Mouse (Mus musculus): ENCODE measurements around the gene Tmc8. TPM values are rescaled to one million over a fixed set of nuclear protein-coding genes. Genes with fewer than 3 reads are reported as not detected.
A peak's percentile ranks its signal among the peaks of the same experiment; 100 is the strongest.
"Not testable (repeated sequence)": the region's sequence is repeated elsewhere in the genome, so short reads cannot be mapped to it uniquely, and the experiment has no call there.

The Tmc8 gene
- polyA plus RNA-seq, 1 experiment from 2014 or later, result 0.75 TPM

- H3K9me3 ChIP-seq, result no peaks in the 10 kb centered on the region
- H3K27me3 ChIP-seq, result peaks cover 2% of the 10 kb centered on the region; the same call in 1 of the 2 replicates
- no peak overlapping the region for H3K27ac ChIP-seq
- no peak overlapping the region for H3K4me3 ChIP-seq
- WGBS, result 83% methylated on average over 7 of the region's 7 CpGs
- no peak for ATAC-seq (ENCODE audit: low FRiP score)
- H3K36me3 ChIP-seq, result no peaks in the 10 kb centered on the region
- H3K4me1 ChIP-seq (replicated peaks), result no peaks in the 10 kb centered on the region; the same call in 1 of the 2 replicates
- H3K4me2 ChIP-seq, result no peak overlapping the region
- no peak overlapping the region for H3K9ac ChIP-seq
These were observed 19.8 kb downstream of the Tmc8 start for GRCm38 (mm10) chr11:117801650-117802049.

DNA sequence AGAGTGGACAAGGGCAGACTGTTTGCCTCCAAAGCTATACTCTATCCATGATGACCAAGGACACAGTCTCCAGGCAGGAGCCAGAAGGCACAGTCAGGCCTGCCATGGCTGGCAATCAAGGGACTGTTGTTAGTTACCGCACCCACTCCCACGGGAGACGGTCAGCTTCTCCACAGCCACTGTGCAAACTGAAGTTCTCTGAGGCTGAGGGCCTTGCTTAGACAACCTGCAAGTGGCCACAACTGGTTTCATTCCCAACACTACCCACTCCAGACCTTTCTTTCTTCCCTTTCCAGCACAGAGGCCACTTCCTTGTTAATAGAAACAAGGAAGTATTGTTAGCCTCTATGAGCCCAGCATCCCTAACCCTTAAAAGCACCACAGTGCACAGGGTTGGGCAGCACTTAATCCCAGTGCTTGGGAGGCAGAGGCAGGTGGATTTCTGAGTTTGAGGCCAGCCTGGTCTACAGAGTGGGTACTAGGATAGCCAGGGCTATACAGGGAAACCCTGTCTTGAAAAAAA, 21.4 kb downstream of the Tmc8 start:
- ATAC-seq (ENCODE audit: low FRiP score), result no peak
- Histone ChIP-seq H3K4me2 (no peak overlapping the region), H3K4me3 (no peak overlapping the region), H3K9ac (no peak overlapping the region), H3K36me3 (no peaks in the 10 kb centered on the region), H3K4me1 (replicated peaks) (no peaks in the 10 kb centered on the region; the same call in 1 of the 2 replicates), H3K27ac (no peak overlapping the region), H3K9me3 (no peaks in the 10 kb centered on the region), H3K27me3 (no peaks in the 10 kb centered on the region)
- 95% methylated on average over 3 of the region's 3 CpGs for WGBS

- ATAC-seq (ENCODE audit: low FRiP score), result no peak
- H3K27me3 ChIP-seq, result peaks cover 25% of the 10 kb centered on the region
- no peak overlapping the region for H3K4me2 ChIP-seq
- no peaks in the 10 kb centered on the region for H3K9me3 ChIP-seq
- H3K4me1 ChIP-seq (replicated peaks), result peaks cover 24% of the 10 kb centered on the region
- no peak overlapping the region for H3K4me3 ChIP-seq
- 93% methylated on average over 6 of the region's 6 CpGs for WGBS
- no peak overlapping the region for H3K9ac ChIP-seq
- no peak overlapping the region for H3K27ac ChIP-seq
- H3K36me3 ChIP-seq, result no peaks in the 10 kb centered on the region
These were observed 24.9 kb downstream of the Tmc8 start for GRCm38 (mm10) chr11:117806781-117807180.

- peak; percentile 57 for ATAC-seq (ENCODE audit: low FRiP score)
- Histone ChIP-seq H3K9me3 (no peaks in the 10 kb centered on the region), H3K27me3 (peaks cover 25% of the 10 kb centered on the region), H3K4me2 (peak within 1 kb of the TSS; percentile 90), H3K9ac (peak within 1 kb of the TSS; percentile 74), H3K4me3 (peak within 1 kb of the TSS; percentile 56), H3K4me1 (replicated peaks) (peaks cover 24% of the 10 kb centered on the region), H3K27ac (no peak within 1 kb of the TSS), H3K36me3 (peaks cover 4% of the 10 kb centered on the region; the same call in 1 of the 2 replicates)
- WGBS, result under 1% methylated on average over 68 of the region's 75 CpGs
These were observed 27.8 kb downstream of the Tmc8 start, which contains the start of the genes Gm20708 and Syngr2 for GRCm38 (mm10) chr11:117809407-117810311. Gene Gm20708, plus strand, starts transcription at chr11:117809668. Gene Syngr2, plus strand, starts transcription at chr11:117809668.

DNA sequence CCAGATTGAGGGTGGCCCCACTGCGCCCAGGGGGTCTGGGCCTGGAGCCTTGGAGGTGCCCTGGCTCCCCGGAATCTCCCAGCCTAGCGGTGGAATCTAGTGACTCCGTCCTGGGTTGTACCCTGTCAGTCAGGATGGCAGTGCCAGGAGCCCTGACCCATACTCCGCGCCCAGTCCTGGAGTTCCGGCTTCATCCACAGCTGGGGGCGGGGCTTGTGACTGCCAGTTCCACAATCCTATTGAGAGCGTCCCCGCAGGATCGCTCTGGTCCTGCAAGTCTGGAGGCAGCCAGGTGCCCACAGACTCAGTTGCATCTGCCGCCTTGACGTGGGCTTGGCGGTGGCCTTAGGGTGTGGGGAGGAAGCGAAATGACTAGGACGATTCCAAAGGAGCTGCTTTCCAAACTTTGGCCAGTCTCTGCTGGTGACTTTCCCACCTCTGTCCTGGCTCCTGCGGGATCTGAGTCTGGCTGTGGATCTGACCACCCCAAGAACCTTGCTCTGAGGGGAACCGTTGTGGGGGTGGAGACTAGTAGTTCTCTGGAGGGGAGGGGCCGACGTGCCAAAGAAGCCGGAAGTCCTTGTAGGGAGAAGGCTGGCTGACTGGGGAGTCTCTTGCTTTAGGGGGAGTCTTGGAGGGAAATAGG, 28.6 kb downstream of the Tmc8 start:
- WGBS, result under 1% methylated on average over 21 of the region's 21 CpGs
- no peak overlapping the region for H3K27ac ChIP-seq
- H3K4me2 ChIP-seq, result peak overlapping the region; percentile 90
- peaks cover 4% of the 10 kb centered on the region; the same call in 1 of the 2 replicates for H3K36me3 ChIP-seq
- H3K27me3 ChIP-seq, result peaks cover 25% of the 10 kb centered on the region
- peak; percentile 76 for ATAC-seq (ENCODE audit: low FRiP score)
- H3K4me3 ChIP-seq, result peak overlapping the region; percentile 56
- H3K4me1 ChIP-seq (replicated peaks), result peaks cover 24% of the 10 kb centered on the region
- H3K9ac ChIP-seq, result peak overlapping the region; percentile 74
- no peaks in the 10 kb centered on the region for H3K9me3 ChIP-seq

DNA sequence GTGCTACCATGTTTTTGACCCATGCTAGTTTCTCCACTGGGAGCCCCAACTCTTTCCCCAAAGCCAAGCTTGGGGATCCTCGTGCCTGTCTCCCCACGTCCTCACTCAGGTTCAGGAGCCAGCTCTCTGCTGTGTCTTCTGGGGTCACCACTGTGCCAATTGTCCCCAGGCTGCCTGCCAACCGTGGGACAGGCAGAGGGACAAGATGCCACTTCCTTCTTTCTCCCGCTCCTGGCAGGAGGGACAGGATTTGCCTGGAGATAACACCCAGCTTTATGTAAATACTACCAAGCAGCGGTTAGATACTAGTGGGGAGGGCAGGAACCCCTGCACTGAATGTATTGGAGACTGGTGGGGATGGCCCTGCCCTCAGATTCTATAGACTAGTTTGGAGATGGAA, 32.0 kb downstream of the Tmc8 start:
- Histone ChIP-seq H3K9ac (no peak overlapping the region), H3K4me3 (no peak overlapping the region), H3K4me2 (no peak overlapping the region), H3K9me3 (no peaks in the 10 kb centered on the region), H3K27ac (no peak overlapping the region), H3K36me3 (peaks cover 4% of the 10 kb centered on the region; the same call in 1 of the 2 replicates), H3K27me3 (peaks cover 19% of the 10 kb centered on the region), H3K4me1 (replicated peaks) (peaks cover 27% of the 10 kb centered on the region)
- 77% methylated on average over 5 of the region's 5 CpGs for WGBS
- ATAC-seq (ENCODE audit: low FRiP score), result no peak

DNA sequence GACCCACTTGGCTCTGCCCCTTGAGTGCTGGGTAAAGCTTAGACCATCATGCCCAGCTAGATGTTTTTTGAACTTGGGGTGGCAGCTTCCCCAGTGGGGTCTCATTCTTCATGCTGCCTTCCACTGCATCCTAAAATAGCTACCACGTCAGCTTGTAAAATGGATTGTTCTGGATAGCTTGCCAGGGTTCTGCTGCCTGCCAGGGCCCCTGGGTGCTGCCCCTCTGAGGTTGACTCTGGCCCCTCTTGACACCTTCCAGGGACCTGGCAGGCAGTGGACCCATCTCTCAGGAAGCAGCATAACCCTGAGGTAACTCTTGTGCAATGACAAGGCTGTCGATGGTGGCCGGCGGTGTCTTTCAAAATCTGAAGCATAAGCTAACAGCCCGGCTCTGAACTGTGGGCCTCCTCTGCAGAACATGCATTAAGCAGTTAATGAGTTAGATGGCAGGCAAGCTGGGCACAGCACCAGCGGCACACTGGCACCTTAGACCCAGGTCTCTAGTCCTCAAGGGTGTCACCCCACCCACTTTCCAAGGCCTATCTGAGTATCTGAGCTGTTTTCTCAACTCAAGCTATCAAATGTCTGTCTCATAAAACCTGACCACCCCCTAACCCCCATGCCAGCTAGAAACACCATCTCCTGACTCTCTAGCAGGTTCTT, 33.0 kb downstream of the Tmc8 start:
- Histone ChIP-seq H3K4me1 (replicated peaks) (peaks cover 25% of the 10 kb centered on the region), H3K9ac (no peak overlapping the region), H3K4me2 (no peak overlapping the region), H3K36me3 (peaks cover 4% of the 10 kb centered on the region; the same call in 1 of the 2 replicates), H3K27ac (no peak overlapping the region), H3K9me3 (no peaks in the 10 kb centered on the region), H3K4me3 (no peak overlapping the region), H3K27me3 (peaks cover 9% of the 10 kb centered on the region)
- 92% methylated on average over 6 of the region's 6 CpGs for WGBS
- ATAC-seq (ENCODE audit: low FRiP score), result no peak

DNA sequence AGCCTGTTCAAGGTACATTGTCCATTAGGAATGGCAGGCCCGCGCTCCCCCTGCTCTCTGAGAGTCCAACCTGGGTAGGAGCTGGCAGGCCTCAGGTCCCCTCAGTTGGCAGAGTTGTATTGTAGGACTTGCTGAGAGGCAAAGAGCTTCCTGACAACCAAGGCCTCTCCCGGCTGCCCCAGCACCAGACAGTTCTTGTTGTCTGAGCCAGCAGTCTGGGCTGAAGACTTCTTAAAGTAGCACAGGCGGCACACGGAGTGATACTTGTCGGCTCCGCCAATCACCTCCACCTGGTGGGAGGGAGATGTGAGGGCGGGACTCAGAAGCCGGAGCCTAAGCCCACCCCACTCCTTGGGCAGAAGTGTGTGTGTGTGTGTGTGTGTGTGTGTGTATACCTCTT, 34.0 kb downstream of the Tmc8 start:
- H3K36me3 ChIP-seq; H3K27ac ChIP-seq; H3K4me2 ChIP-seq; H3K4me3 ChIP-seq; H3K9ac ChIP-seq; ATAC-seq (ENCODE audit: low FRiP score); H3K9me3 ChIP-seq; H3K27me3 ChIP-seq: not testable (repeated sequence)
- H3K4me1 ChIP-seq (replicated peaks), result peaks cover 15% of the 10 kb centered on the region
- 92% methylated on average over 9 of the region's 9 CpGs for WGBS

- no peaks in the 10 kb centered on the region for H3K27me3 ChIP-seq
- no peak overlapping the region for H3K4me2 ChIP-seq
- no peak overlapping the region for H3K27ac ChIP-seq
- H3K4me3 ChIP-seq, result no peak overlapping the region
- H3K4me1 ChIP-seq (replicated peaks), result peaks cover 10% of the 10 kb centered on the region
- no peaks in the 10 kb centered on the region for H3K9me3 ChIP-seq
- no peak overlapping the region for H3K9ac ChIP-seq
- ATAC-seq (ENCODE audit: low FRiP score), result no peak
- 87% methylated on average over 13 of the region's 13 CpGs for WGBS
- peaks cover 4% of the 10 kb centered on the region; the same call in 1 of the 2 replicates for H3K36me3 ChIP-seq
These were observed 34.6 kb downstream of the Tmc8 start for GRCm38 (mm10) chr11:117816389-117816996.

- WGBS, result 70% methylated on average over 8 of the region's 8 CpGs
- no peak for ATAC-seq (ENCODE audit: low FRiP score)
- Histone ChIP-seq H3K36me3 (no peaks in the 10 kb centered on the region), H3K27ac (no peak overlapping the region), H3K4me3 (no peak overlapping the region), H3K9ac (no peak overlapping the region), H3K4me1 (replicated peaks) (peaks cover 14% of the 10 kb centered on the region), H3K27me3 (no peaks in the 10 kb centered on the region), H3K9me3 (no peaks in the 10 kb centered on the region), H3K4me2 (no peak overlapping the region)
These were observed 37.2 kb downstream of the Tmc8 start for GRCm38 (mm10) chr11:117819095-117819494.

GRCm38 (mm10) chr11:117820173-117820572, 38.3 kb downstream of the Tmc8 start:
- Histone ChIP-seq H3K4me1 (replicated peaks) (peaks cover 23% of the 10 kb centered on the region), H3K27ac (no peak overlapping the region), H3K27me3 (no peaks in the 10 kb centered on the region), H3K36me3 (no peaks in the 10 kb centered on the region), H3K4me2 (no peak overlapping the region), H3K4me3 (no peak overlapping the region), H3K9me3 (no peaks in the 10 kb centered on the region), H3K9ac (no peak overlapping the region)
- WGBS, result 91% methylated on average over 7 of the region's 7 CpGs
- no peak for ATAC-seq (ENCODE audit: low FRiP score)

Measured in hindbrain, embryonic 13.5 days (tissue).